Mouse (Mus musculus): Measurements from ENCODE around the gene Gdap1l1. TPM values are rescaled to one million over a fixed set of nuclear protein-coding genes. Genes with fewer than 3 reads are reported as not detected.

Gdap1l1 gene
- total RNA-seq, 2 experiments from 2014 or later = not detected

DNA sequence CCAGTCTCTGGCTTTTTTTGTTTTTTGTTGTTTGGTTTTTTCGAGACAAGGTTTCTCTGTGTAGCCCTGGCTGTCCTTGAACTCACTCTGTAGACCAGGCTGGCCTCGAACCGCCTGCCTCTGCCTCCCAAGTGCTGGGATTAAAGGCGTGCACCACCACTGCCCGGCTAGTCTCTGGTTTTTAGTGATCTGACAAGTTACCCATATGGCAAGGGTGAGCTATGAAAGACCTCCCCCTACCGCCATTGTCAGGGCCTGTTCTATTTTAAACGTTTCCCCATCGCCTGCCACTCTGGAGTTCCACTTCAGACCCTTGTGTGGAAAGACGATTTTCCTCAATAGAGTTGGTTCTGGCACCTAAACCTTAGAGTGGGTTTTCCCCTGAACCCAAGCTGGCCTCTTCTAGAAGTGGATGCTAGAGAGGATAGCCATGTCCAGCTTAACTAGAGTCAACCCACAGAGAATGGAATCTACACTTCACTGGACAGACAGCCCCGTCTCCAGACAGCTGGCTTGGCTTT is 17.9 kb upstream of the Gdap1l1 start:
- ATAC-seq (replicated peaks; ENCODE audit: low FRiP score, poor library complexity, severe bottlenecking) = no peak

GRCm38 (mm10) chr2:163422895-163423660 is 15.2 kb upstream of the Gdap1l1 start:
- no peak for ATAC-seq (replicated peaks; ENCODE audit: low FRiP score, poor library complexity, severe bottlenecking)

DNA sequence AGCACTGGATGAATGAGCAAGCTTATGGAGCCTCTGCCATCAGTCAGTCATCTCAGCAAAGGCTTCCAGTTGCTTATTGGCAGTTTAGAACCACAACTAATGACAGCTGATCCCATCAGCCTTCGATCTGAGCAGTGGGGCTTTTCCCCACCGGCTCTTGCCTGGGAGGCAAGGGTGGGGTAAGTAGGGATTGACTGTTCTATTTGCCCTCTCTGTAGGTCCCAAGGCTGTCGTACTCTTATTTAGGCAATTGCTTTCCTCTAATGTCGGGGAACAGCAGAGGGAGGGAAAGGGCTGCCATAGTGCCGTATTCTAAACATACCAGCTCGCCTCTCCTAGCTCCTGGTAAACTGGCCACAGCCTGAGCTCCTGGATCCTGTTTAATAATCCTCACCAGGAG is 13.7 kb upstream of the Gdap1l1 start, which contains the start of gene Oser1:
TSS of gene Oser1 (minus strand) at position 101 of the 400 bp plus-strand sequence.
- no peak for ATAC-seq (replicated peaks; ENCODE audit: low FRiP score, poor library complexity, severe bottlenecking)

DNA sequence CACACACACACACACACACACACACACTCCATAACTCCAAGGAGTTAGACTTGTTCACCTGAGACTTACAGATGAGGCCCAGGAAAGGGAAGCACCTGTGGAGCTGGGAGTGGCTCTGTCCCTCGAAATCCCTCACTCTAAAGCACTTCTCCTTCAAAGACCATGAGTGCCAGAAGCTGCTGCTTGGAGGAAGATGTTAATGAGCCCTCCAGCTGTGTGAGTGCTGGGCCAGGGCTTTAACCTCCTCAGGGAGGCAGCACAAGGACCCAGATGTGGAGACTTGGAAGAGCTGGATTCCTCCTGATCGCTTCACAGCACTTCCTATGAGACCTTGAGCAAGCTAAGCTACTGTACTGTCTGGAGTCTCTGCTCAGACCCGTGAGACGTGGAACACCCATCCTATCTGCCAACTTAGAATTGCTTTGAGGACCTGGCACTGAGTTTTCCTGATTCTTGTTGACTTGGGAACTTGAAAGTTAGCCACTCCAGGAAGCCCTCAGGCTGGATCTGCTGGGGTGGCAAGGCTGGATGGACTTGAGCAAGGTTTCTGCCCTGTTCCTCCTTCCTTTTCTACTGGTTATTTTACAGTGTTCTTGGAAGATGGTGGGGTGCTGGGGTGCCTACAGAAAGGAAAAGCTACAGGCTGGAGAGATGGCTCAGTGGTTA is 9.8 kb upstream of the Gdap1l1 start:
- ATAC-seq (replicated peaks; ENCODE audit: low FRiP score, poor library complexity, severe bottlenecking) = no peak

GRCm38 (mm10) chr2:163431289-163431688 is 7.0 kb upstream of the Gdap1l1 start:
- no peak for ATAC-seq (replicated peaks; ENCODE audit: low FRiP score, poor library complexity, severe bottlenecking)

GRCm38 (mm10) chr2:163433971-163434370 is 4.3 kb upstream of the Gdap1l1 start:
- ATAC-seq (replicated peaks; ENCODE audit: low FRiP score, poor library complexity, severe bottlenecking) = no peak

- ATAC-seq (replicated peaks; ENCODE audit: low FRiP score, poor library complexity, severe bottlenecking) = no peak
Measured at GRCm38 (mm10) chr2:163437800-163438199, 476 bp upstream of the Gdap1l1 start.

DNA sequence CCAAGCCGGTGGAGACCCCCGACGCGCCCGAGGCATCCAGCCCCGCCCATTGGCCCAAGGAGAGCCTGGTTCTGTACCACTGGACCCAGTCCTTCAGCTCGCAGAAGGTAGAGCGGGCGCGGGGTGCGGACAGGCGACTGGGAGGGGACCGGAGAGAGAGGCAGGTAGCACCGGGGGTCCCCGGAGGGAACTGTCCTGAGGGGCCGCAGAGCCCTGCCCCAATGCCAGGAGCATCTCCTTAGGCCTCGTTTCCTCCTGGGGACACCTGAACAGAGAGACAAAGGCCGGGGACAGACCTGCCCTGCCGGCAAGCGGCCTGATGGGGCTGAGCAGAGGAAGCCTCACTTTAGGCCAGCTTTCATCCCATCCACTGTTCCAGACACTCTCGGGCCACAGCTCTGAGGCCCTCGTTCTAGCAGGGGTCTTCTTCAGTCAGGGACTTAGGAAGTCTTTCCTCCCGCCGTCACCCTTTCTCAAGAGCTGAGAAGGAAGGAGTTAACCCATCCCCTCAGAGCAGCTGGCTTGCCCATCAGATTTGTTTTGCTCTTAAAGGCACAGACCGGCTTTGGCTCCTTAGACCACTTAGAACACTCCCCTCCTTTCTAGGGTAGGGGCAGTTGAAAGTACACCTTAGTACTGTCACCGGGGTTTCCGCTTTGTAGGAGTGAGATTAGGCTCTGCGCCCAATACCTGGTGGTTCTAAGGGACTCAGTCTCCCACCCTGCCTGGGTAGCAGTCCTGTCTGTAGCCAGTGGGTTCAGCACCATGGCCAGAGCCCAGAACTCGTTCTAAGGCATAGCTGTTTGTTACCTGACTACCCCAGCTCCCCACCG is 559 bp downstream of the Gdap1l1 start:
- no peak for ATAC-seq (replicated peaks; ENCODE audit: low FRiP score, poor library complexity, severe bottlenecking)

DNA sequence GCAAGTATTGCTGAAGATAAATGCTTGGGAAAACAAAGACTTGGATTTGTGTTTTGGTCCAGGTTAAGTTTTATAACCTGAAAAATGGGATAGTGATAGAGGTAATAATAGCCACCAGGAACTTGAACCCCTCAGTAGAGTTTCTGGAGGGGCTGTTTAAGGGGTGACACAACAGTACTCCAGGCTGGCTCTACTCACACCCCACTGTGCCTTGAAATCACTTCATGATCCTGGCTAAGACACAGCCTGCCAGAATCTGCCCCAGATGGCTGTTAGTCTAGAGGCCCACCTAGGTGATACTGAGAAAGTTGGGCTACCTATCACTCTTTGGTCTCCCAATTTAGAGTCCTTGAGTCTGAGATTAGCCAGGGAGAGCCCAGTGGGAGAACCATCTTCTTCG is 1.2 kb downstream of the Gdap1l1 start:
- no peak for ATAC-seq (replicated peaks; ENCODE audit: low FRiP score, poor library complexity, severe bottlenecking)

GRCm38 (mm10) chr2:163443543-163443942 is 5.3 kb downstream of the Gdap1l1 start:
- ATAC-seq (replicated peaks; ENCODE audit: low FRiP score, poor library complexity, severe bottlenecking) = no peak

GRCm38 (mm10) chr2:163444017-163444416 is 5.7 kb downstream of the Gdap1l1 start:
- ATAC-seq (replicated peaks; ENCODE audit: low FRiP score, poor library complexity, severe bottlenecking) = no peak

DNA sequence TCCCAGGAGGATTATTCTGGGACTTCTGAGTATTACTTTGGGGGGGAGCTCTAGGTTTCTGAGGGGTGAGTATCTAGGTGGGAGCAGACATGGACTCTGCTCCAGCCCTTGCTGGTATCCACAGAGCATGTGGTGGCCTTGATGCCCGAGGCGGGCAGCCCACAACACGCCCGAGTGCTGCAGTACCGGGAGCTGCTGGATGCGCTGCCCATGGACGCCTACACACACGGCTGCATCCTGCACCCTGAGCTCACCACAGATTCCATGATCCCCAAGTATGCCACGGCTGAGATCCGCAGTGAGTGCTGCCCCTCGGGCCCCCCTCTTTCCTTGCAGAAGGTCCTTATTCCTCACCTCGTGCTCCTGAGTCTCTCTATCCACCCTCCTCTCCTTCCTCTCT is 9.1 kb downstream of the Gdap1l1 start:
- ATAC-seq (replicated peaks; ENCODE audit: low FRiP score, poor library complexity, severe bottlenecking) = no peak

DNA sequence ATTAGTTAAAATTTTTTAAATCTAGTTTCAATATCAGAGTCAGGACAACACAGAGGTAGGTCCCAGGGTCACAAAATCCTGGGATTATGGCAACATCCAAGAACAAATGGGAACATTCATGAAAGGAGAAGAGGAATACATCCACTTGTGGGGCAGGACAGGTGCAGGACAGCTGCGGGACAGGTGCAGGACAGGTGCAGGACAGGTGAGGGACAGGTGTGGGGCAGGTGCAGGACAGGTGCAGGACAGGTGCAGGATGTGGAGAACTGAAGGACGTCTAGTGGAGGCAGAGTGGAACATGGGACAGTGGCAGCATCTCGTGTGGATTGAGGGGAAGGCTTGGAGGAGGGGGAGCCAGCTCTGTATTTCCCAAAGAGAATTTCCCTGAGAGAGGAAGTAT is 11.0 kb downstream of the Gdap1l1 start:
- no peak for ATAC-seq (replicated peaks; ENCODE audit: low FRiP score, poor library complexity, severe bottlenecking)

DNA sequence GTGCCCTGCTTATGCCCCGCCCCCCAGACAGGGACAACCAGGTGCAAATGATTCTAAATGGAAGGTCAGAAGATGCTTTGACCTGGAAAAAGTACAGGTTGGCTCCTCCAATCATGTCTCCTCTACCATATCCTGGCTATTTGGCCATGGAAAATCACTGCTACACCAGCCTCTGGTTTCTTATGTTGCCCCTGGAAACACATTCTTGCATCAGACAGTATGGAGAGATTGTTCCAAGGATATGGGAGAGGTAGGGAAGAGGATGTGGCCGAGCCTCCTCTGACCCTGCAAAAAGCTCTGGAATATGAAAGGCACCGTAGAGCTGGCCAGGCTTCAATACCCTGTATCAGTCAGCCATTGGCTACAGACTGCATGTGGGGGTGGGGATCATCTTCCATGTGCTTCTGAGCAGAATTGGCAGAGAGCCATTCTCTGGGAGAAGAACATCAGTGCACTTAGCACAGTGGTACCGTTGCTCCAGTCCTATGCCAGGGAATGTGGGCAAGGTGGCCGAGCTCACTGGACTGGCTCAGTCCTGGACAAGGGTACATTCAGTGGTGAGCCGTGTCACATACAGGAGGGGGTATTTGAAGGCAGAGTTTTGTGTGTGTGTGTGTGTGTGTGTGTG is 12.5 kb downstream of the Gdap1l1 start:
- no peak for ATAC-seq (replicated peaks; ENCODE audit: low FRiP score, poor library complexity, severe bottlenecking)

DNA sequence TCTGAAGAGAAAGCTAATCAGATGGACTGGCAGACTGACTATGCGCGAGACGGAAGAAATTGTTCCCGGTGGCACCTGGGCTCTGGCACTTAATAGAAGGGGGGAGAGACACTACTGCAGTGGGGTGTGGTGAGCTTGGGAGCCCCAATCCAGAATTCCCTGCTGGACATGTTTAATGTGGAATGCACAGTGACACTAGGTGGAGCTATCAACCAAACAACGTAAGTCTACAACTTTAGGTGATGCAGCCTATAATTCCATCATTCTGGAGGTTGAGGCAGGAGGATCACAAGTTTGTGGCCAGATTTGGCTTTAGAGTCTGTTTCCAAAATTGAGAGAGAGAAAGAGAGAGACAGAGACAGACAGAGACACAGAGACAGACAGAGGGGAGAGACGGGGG is 14.5 kb downstream of the Gdap1l1 start:
- no peak for ATAC-seq (replicated peaks; ENCODE audit: low FRiP score, poor library complexity, severe bottlenecking)

- no peak for ATAC-seq (replicated peaks; ENCODE audit: low FRiP score, poor library complexity, severe bottlenecking)
Measured at GRCm38 (mm10) chr2:163453378-163453777, 15.1 kb downstream of the Gdap1l1 start.

- no peak for ATAC-seq (replicated peaks; ENCODE audit: low FRiP score, poor library complexity, severe bottlenecking)
Measured at GRCm38 (mm10) chr2:163458539-163459265, 20.4 kb downstream of the Gdap1l1 start.

DNA sequence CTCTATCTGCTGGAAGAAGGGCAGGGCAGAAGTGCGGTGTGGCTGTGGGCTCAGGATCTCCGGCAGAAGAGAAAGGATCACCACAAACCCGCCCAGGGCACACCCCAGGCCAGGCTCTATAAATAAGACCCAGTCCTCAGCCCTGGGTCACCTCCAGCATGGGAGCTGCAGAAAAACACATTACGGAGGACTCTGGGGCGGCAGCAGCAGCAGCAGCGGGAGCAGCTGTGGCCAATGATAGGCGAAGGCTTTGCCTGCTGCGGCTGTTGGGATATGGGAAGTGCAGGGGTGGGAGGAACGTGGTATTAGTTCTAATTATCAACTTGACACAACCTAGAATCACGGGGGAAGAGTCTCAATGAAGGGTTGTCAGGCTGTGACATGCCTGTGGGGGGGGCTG is 21.1 kb downstream of the Gdap1l1 start:
- ATAC-seq (replicated peaks; ENCODE audit: low FRiP score, poor library complexity, severe bottlenecking) = no peak

GRCm38 (mm10) chr2:163460622-163461021 is 22.3 kb downstream of the Gdap1l1 start:
- ATAC-seq (replicated peaks; ENCODE audit: low FRiP score, poor library complexity, severe bottlenecking) = no peak

Data from erythroid progenitor cell, adult 5-6 weeks (primary cell).